Mouse (Mus musculus) spleen, adult 2 months (tissue): ENCODE data around the gene Cacna1c. TPM values are rescaled to one million over a fixed set of nuclear protein-coding genes. Genes with fewer than 3 reads are reported as not detected.

ENCODE experiments used
- DNase-seq, 2 experiments: peaks; one replicate each; pipeline versions ENCODE4 v3.0.0 to v3.0.0-alpha.2; 2012 to 2021; ENCODE audit warnings: low spot score in 2 of 2, low read depth in 1 of 2
- H3K27ac ChIP-seq: fragments of 200-500 bp; 2 replicates; pipeline ENCODE4 v1.5.1; 2012; ENCODE audit warnings: low read length, inconsistent platforms; ENCODE audit not compliant: insufficient read depth
- H3K27me3 ChIP-seq: fragments of 200-500 bp; 2 replicates; pipeline ENCODE4 v1.6.1; 2012; ENCODE audit warnings: mild to moderate bottlenecking, moderate library complexity, low read length, inconsistent platforms; ENCODE audit not compliant: control insufficient read depth, insufficient read depth
- H3K36me3 ChIP-seq: fragments of 200-500 bp; 2 replicates; pipeline ENCODE4 v1.6.1; 2012; ENCODE audit warnings: mild to moderate bottlenecking, low read length, inconsistent platforms; ENCODE audit not compliant: control insufficient read depth, insufficient read depth
- H3K4me1 ChIP-seq: fragments of 200-500 bp; 2 replicates; pipeline ENCODE4 v1.6.1; 2011; ENCODE audit warnings: inconsistent platforms; ENCODE audit not compliant: control insufficient read depth, insufficient read depth, insufficient read length
- H3K4me3 ChIP-seq: fragments of 200-500 bp; 2 replicates; pipeline ENCODE4 v1.5.1; 2011; ENCODE audit warnings: mild to moderate bottlenecking, inconsistent platforms; ENCODE audit not compliant: insufficient read depth, insufficient read length; ENCODE audit errors: extremely low read depth
- CTCF ChIP-seq: fragments of 200-500 bp; IDR thresholded peaks from 2 replicates; pipeline ENCODE4 v1.5.1; 2011; ENCODE audit warnings: mild to moderate bottlenecking, inconsistent platforms; ENCODE audit not compliant: insufficient read depth, insufficient read length, insufficient replicate concordance; ENCODE audit errors: extremely low read depth
- POLR2A ChIP-seq: fragments of 200-500 bp; IDR thresholded peaks from 2 replicates; pipeline ENCODE4 v1.6.1; 2011; ENCODE audit warnings: low read depth, low read length, inconsistent platforms
- WGBS: fragments of 180-500 bp; shearing (Covaris S2); methylation state at CpG from one replicate; pipeline ENCODE4 v1.1.7; 2018; 5-methylcytosine and 5-hydroxymethylcytosine counted together
- polyA plus RNA-seq: library from polyadenylated mRNA; depleted of rRNA; stranded (reverse); fragments of >200 nt; gene quantifications from 2 replicates; pipeline ENCODE4 v1.2.3, GENCODE M21; 2012

The Cacna1c gene
- polyA plus RNA-seq, 1 experiment: 1.1 TPM

GRCm38 (mm10) chr6:119062695-119063094 is 133.5 kb downstream of the Cacna1c start:
- Histone ChIP-seq H3K27me3 (no peaks in the 10 kb centered on the region), H3K36me3 (no peaks in the 10 kb centered on the region), H3K4me1 (no peaks in the 10 kb centered on the region), H3K4me3 (no peak overlapping the region), H3K27ac (no peak overlapping the region)
- no peak for TF ChIP-seq POLR2A
- no peak for TF ChIP-seq CTCF
- DNase-seq: no peak

DNA sequence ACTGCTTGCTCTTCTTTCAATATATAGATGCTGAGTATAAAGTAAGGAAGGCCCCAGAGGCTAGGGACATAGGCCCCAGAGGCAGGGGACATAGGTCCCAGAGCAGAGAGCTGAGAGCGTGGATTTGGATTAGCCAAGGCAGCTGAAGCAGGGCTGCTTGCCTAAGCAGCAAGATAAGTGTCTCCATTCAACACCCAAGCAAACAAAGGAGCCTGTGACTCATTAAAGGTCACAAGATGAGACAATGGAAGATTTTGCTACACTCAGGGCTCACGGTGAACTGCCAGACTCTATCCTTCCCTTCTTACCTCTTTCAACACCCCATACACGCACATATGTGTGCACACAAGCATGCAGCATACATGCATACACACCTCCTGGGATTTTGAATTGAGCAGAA is 137.3 kb downstream of the Cacna1c start:
- DNase-seq: no peak
- H3K36me3 ChIP-seq: no peaks in the 10 kb centered on the region
- H3K27me3 ChIP-seq: no peaks in the 10 kb centered on the region
- no peaks in the 10 kb centered on the region for H3K4me1 ChIP-seq
- no peak overlapping the region for H3K4me3 ChIP-seq
- H3K27ac ChIP-seq: no peak overlapping the region
- 81% methylated on average over 3 of the region's 3 CpGs for WGBS
- TF ChIP-seq POLR2A (no peak), CTCF (no peak)

DNA sequence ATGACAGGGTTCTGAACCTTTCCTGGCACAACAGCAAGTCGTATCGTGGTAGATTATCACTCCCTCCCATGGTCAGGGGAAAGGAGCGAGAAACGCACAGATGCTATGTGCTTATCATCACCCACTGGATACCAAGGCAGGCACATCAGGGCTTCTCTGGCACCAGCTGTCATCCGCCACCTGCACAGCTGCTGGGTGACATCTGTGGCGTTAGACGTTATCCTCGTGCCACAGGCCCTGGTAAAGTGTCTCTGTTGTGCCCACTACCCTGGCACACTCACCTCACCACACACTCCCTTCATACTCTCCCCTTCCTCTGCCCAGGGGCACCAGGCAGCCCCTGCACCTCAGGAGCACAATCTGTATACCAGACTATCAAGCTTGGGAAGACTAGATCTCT is 137.8 kb downstream of the Cacna1c start:
- no peaks in the 10 kb centered on the region for H3K27me3 ChIP-seq
- no peak overlapping the region for H3K27ac ChIP-seq
- WGBS: 84% methylated on average over 8 of the region's 8 CpGs
- no peak for DNase-seq
- H3K36me3 ChIP-seq: no peaks in the 10 kb centered on the region
- TF ChIP-seq POLR2A: no peak
- TF ChIP-seq CTCF: no peak
- H3K4me3 ChIP-seq: no peak overlapping the region
- H3K4me1 ChIP-seq: no peaks in the 10 kb centered on the region

DNA sequence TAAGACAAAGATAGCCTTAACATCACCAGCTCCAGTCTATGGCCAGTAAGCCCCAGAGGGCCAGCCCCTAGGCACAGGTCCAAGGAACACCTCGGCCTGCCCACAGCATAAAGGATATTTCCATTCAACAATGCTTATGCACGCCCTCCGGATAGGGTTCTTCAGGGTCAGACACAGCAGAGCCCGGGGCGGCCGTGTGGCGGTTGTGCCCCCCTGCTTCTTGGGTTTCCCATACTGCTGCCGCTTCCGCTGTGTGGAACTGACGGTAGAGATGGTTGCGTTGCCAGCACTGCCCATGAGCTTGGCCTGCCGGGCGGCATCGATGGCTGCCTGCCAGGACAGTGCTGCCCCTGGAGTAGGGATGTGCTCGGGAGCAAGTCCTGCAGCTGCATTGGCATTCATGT is 139.1 kb downstream of the Cacna1c start:
- H3K4me1 ChIP-seq: no peaks in the 10 kb centered on the region
- TF ChIP-seq CTCF (no peak), POLR2A (no peak)
- H3K27ac ChIP-seq: no peak overlapping the region
- no peaks in the 10 kb centered on the region for H3K36me3 ChIP-seq
- no peak overlapping the region for H3K4me3 ChIP-seq
- H3K27me3 ChIP-seq: no peaks in the 10 kb centered on the region
- DNase-seq: no peak
- 87% methylated on average over 15 of the region's 15 CpGs for WGBS

DNA sequence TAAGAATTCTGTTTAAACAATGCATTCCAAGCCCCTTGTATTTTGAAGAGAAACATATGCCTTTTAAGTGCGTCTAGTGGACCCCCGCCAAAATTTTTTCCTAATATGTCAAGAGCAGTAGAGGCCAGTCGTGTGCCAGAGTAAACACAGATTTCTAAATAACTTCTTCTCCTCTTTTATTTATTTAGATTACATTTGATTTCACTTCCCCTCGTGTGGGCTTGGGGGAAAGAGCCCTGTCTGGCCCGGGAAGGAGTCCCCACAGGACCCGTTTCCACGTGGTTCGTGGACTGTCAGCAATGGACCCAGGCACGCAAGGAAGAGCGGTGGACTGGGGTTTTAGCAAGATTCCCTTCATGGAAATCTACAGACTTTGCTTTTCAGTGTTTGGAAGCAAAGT is 143.4 kb downstream of the Cacna1c start:
- no peaks in the 10 kb centered on the region for H3K4me1 ChIP-seq
- no peaks in the 10 kb centered on the region for H3K27me3 ChIP-seq
- H3K27ac ChIP-seq: no peak overlapping the region
- TF ChIP-seq CTCF (no peak), POLR2A (no peak)
- no peak for DNase-seq
- H3K4me3 ChIP-seq: no peak overlapping the region
- no peaks in the 10 kb centered on the region for H3K36me3 ChIP-seq
- whole genome bisulfite sequencing: 82% methylated on average over 10 of the region's 10 CpGs

GRCm38 (mm10) chr6:119052366-119052765 is 143.9 kb downstream of the Cacna1c start:
- Histone ChIP-seq H3K27me3 (no peaks in the 10 kb centered on the region), H3K4me3 (no peak overlapping the region), H3K4me1 (no peaks in the 10 kb centered on the region), H3K36me3 (no peaks in the 10 kb centered on the region), H3K27ac (no peak overlapping the region; the same call in 1 of the 2 replicates)
- no peak for TF ChIP-seq POLR2A
- no peak for TF ChIP-seq CTCF
- DNase-seq: no peak
- 90% methylated on average over 15 of the region's 15 CpGs for WGBS

DNA sequence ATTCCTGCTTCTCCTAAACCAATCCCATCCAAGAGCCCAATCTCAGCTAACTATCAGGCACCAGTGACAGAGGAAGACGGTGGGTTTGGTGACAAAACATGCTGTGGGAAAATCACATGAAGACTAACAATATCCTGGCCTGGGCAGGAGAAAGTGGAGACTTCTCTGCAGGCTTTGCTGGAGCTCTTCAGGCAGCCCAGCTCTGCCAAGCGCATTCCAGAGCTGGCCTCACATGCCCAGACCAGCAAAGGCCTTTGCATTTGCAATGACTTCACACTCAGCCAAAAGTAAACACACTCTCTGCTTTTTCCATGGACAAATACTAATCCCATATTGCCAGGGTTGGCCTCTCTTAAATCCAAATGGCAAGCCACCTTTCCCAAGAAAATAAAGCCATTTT is 144.5 kb downstream of the Cacna1c start:
- 66% methylated on average over 2 of the region's 2 CpGs for WGBS
- TF ChIP-seq POLR2A (no peak), CTCF (no peak)
- Histone ChIP-seq H3K27me3 (no peaks in the 10 kb centered on the region), H3K4me3 (no peak overlapping the region), H3K27ac (no peak overlapping the region), H3K36me3 (no peaks in the 10 kb centered on the region), H3K4me1 (no peaks in the 10 kb centered on the region)
- no peak for DNase-seq

- Histone ChIP-seq H3K4me1 (no peaks in the 10 kb centered on the region), H3K36me3 (no peaks in the 10 kb centered on the region), H3K27ac (no peak overlapping the region), H3K4me3 (no peak overlapping the region), H3K27me3 (no peaks in the 10 kb centered on the region)
- TF ChIP-seq POLR2A: no peak
- WGBS: 77% methylated on average over 8 of the region's 8 CpGs
- DNase-seq: no peak
These were observed 148.9 kb downstream of the Cacna1c start for GRCm38 (mm10) chr6:119047340-119047739.
